Mouse (Mus musculus) erythroblast, embryonic 14.5 days (primary cell): ENCODE results near the gene Cux1.

ENCODE experiments used
- GATA1 ChIP-seq: IDR thresholded peaks from 2 replicates; pipeline ENCODE4 v1.6.1; 2012; ENCODE audit warnings: low read length, inconsistent platforms, mixed read lengths
- TAL1 ChIP-seq: IDR thresholded peaks from 3 replicates; pipeline ENCODE4 v1.6.1; 2012; ENCODE audit warnings: low read length, inconsistent platforms, mixed read lengths

DNA sequence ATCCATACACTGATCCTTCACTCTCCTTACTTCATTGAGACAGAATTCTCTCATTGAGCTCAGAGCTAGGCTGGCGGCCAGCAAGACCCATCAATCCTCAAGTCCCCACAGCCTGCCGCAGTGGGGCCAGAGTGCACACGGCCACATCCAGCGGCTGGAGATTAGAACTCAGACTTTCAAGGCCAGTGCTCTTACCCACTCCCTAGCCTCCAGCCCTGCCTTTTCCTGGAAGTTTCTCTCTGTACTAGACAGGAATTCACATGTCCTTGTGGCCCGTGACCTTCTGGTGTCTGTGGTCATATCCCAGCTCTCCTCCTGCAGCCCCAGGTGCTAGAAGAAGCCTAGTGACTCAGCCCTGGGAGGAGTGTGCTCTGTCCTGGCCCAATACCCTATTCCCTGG lies 330.7 kb downstream of the Cux1 start:
- TF ChIP-seq GATA1 (no peak), TAL1 (no peak)
